Mouse (Mus musculus): Measurements from ENCODE around the gene Tle4.

DNA sequence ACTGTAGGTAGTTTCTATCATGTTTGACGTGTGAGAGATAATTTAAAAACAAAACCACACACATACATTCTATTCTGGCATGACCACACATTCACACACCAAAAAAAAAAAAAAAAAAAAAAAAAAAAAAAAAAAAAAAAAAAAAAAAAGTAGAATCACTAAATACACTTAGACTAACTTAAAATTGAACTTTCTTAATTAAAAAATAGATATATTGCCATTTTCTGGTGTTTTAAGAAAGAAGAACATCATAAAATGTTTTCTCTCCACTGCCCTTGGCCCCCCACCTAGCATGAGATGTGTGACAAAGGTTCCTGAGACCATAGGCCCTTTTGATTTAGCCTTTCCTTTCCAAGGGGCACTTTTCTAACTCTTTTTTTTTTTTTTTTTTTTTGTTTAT lies 54.5 kb downstream of the Tle4 start:
- TF ChIP-seq CTCF (IDR thresholded peaks at IDR 0.05; ENCODE audit: insufficient read depth, low read depth, low read length) (no peak), POLR2A (IDR thresholded peaks at IDR 0.05; ENCODE audit: insufficient read depth, low read depth, low read length) (no peak)
